Mouse (Mus musculus) megakaryocyte, embryonic 14.5 days (primary cell): Measurements from ENCODE around the gene St7.

Experiments used
- FLI1 ChIP-seq: IDR thresholded peaks from 2 replicates; pipeline ENCODE4 v1.6.1; 2012; ENCODE audit warnings: low read length, inconsistent platforms, mixed read lengths
- GATA1 ChIP-seq: IDR thresholded peaks from 3 replicates; pipeline ENCODE4 v1.6.1; 2012; ENCODE audit warnings: mixed read lengths, low read length, inconsistent platforms, borderline replicate concordance

DNA sequence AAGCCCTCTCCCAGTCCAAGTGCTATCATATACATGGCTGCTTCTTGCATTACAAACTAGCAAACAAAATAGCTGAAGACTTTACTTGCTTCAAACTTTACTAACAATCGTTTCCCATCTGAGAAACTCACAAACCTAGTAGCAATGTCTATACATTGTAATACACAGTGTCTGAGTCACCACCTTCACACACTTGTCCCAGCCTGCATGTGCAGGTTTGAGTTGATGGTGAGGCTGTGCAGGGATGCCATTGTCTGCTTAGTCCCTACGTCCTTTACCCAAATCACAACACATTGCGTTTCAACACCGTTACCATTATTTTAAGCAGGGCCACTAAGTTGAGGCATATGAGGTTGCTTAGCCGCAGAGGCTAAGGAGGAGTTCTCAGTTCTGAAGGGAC, 26.7 kb downstream of the St7 start:
- no peak for TF ChIP-seq GATA1
- no peak for TF ChIP-seq FLI1
